Mouse (Mus musculus): ENCODE data around the gene Rnf44. TPM values are rescaled to one million over a fixed set of nuclear protein-coding genes. Genes with fewer than 3 reads are reported as not detected.

Gene Rnf44
- polyA plus RNA-seq, 1 experiment: 30.0 TPM

DNA sequence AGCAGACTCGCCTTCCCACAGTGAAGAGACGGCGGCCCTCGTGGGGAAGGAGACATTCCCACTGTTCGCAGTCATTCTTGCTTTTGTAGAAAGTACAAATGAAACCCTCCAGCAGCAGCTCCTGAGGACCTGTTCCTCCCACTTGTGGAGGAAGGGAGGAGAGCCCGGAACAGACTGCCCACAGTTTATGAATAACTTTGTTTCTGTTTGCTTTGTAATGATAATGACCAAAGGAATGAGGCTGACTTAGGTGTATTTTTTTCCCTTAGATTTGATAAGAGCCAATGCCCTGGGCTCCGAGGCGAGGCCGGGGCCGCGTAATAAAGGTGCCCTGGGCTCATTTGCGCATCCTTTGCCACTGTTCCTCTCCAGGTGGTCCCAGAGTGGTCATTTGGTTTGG lies 32.3 kb downstream of the Rnf44 start:
- no peaks in the 10 kb centered on the region for H3K27me3 ChIP-seq (ENCODE audit: control insufficient read depth, insufficient read depth, insufficient read length)
- H3K4me3 ChIP-seq (ENCODE audit: insufficient read depth, poor library complexity, severe bottlenecking): no peak overlapping the region
- peaks cover 42% of the 10 kb centered on the region for H3K36me3 ChIP-seq (ENCODE audit: control insufficient read depth, insufficient read depth)
- H3K79me3 ChIP-seq (ENCODE audit: low read depth): no peaks in the 10 kb centered on the region
- TF ChIP-seq MAX (IDR thresholded peaks at IDR 0.05) (no peak), MYOD1 (IDR thresholded peaks at IDR 0.05; ENCODE audit: control insufficient read depth, insufficient read length, low read depth) (no peak), CEBPB (IDR thresholded peaks at IDR 0.05; ENCODE audit: low read depth) (no peak), USF1 (IDR thresholded peaks at IDR 0.05; ENCODE audit: low read depth) (no peak), FOSL1 (IDR thresholded peaks at IDR 0.05; ENCODE audit: insufficient read depth, low read length, poor library complexity, severe bottlenecking) (no peak), MYOG (IDR thresholded peaks at IDR 0.05; ENCODE audit: control insufficient read depth, extremely low read depth, insufficient read length) (no peak), CTCF (IDR thresholded peaks at IDR 0.05; ENCODE audit: control insufficient read depth, insufficient read depth, insufficient read length) (no peak)
- H3K79me2 ChIP-seq (ENCODE audit: control insufficient read depth, insufficient read depth): no peaks in the 10 kb centered on the region
- no peak overlapping the region for H3ac ChIP-seq (ENCODE audit: control insufficient read depth, insufficient read length, low read depth)

DNA sequence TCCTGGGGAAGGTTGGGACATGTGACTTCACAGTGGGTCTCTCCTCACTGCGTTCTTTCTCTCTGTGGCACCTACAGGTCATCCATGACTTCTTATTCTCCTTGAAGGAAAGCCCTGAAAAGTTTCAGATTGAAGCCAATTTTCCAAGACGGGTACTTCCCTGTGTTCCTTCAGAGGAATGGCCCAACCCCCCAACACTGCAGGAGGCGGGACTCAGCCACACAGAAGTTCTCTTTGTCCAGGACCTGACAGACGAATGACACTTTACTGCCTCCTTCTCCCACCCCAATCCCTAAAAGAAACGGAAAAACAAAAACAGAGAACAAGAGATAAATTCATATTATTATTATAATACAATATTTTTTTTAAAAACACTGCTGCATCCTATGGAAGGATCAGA lies 32.8 kb downstream of the Rnf44 start:
- TF ChIP-seq USF1 (IDR thresholded peaks at IDR 0.05; ENCODE audit: low read depth): no peak
- TF ChIP-seq CTCF (IDR thresholded peaks at IDR 0.05; ENCODE audit: control insufficient read depth, insufficient read depth, insufficient read length): no peak
- no peak for TF ChIP-seq MYOG (IDR thresholded peaks at IDR 0.05; ENCODE audit: control insufficient read depth, extremely low read depth, insufficient read length)
- no peak for TF ChIP-seq CEBPB (IDR thresholded peaks at IDR 0.05; ENCODE audit: low read depth)
- no peak for TF ChIP-seq MAX (IDR thresholded peaks at IDR 0.05)
- TF ChIP-seq MYOD1 (IDR thresholded peaks at IDR 0.05; ENCODE audit: control insufficient read depth, insufficient read length, low read depth): no peak
- TF ChIP-seq FOSL1 (IDR thresholded peaks at IDR 0.05; ENCODE audit: insufficient read depth, low read length, poor library complexity, severe bottlenecking): no peak
- Histone ChIP-seq H3K36me3 (ENCODE audit: control insufficient read depth, insufficient read depth) (peaks cover 47% of the 10 kb centered on the region), H3K27me3 (ENCODE audit: control insufficient read depth, insufficient read depth, insufficient read length) (no peaks in the 10 kb centered on the region), H3K4me3 (ENCODE audit: insufficient read depth, poor library complexity, severe bottlenecking) (no peak overlapping the region), H3K79me2 (ENCODE audit: control insufficient read depth, insufficient read depth) (no peaks in the 10 kb centered on the region), H3ac (ENCODE audit: control insufficient read depth, insufficient read length, low read depth) (no peak overlapping the region), H3K79me3 (ENCODE audit: low read depth) (no peaks in the 10 kb centered on the region)

DNA sequence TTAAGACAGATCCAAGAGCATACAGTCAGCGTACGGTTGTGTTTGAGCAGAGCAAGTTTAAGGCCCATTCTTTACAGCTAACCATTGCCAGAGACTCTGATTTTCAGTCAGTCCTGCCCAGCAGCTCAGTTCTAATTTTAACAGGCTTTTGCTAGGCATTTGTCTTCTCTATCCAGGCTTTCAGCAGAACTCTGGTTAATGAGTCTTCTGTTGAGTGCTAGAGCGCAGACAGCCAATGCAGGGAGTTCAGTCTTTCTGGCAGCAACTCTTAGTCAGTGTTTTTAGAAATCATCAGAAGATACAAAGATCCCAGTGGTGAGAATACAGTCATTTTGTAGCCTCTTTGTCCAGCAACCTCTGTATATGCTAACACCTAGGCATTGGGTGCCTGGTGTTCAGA lies 43.2 kb downstream of the Rnf44 start:
- H3K36me3 ChIP-seq (ENCODE audit: control insufficient read depth, insufficient read depth): peaks cover 86% of the 10 kb centered on the region
- peaks cover 1% of the 10 kb centered on the region for H3K79me3 ChIP-seq (ENCODE audit: low read depth)
- H3K4me3 ChIP-seq (ENCODE audit: insufficient read depth, poor library complexity, severe bottlenecking): no peak overlapping the region
- H3K79me2 ChIP-seq (ENCODE audit: control insufficient read depth, insufficient read depth): no peaks in the 10 kb centered on the region
- no peak overlapping the region for H3ac ChIP-seq (ENCODE audit: control insufficient read depth, insufficient read length, low read depth)
- no peak for TF ChIP-seq MYOD1 (IDR thresholded peaks at IDR 0.05; ENCODE audit: control insufficient read depth, insufficient read length, low read depth)
- TF ChIP-seq FOSL1 (IDR thresholded peaks at IDR 0.05; ENCODE audit: insufficient read depth, low read length, poor library complexity, severe bottlenecking): no peak
- TF ChIP-seq CEBPB (IDR thresholded peaks at IDR 0.05; ENCODE audit: low read depth): no peak
- TF ChIP-seq MYOG (IDR thresholded peaks at IDR 0.05; ENCODE audit: control insufficient read depth, extremely low read depth, insufficient read length): no peak
- no peak for TF ChIP-seq USF1 (IDR thresholded peaks at IDR 0.05; ENCODE audit: low read depth)
- no peak for TF ChIP-seq CTCF (IDR thresholded peaks at IDR 0.05; ENCODE audit: control insufficient read depth, insufficient read depth, insufficient read length)
- TF ChIP-seq MAX (IDR thresholded peaks at IDR 0.05): no peak
- H3K27me3 ChIP-seq (ENCODE audit: control insufficient read depth, insufficient read depth, insufficient read length): no peaks in the 10 kb centered on the region

DNA sequence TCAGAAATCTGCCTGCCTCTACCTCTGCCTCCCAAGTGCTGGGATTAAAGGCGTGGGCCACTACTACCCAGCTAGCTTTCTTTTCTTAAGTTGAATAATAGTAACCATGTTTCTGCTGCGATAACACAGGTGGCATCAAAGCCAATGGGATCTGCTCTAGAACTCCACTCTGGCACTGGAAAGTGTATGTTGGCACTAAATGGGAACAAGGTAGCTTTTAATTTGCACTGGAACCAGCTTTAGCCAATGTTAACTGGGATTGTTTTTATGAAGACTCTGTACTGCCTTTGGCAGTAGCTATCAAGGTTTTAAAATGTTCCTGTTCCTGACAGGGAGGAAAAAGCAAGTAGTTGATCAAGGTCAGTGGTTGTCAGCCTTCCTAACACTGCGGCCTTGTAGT lies 58.7 kb downstream of the Rnf44 start:
- TF ChIP-seq CTCF (IDR thresholded peaks at IDR 0.05; ENCODE audit: control insufficient read depth, insufficient read depth, insufficient read length): no peak
- no peak for TF ChIP-seq FOSL1 (IDR thresholded peaks at IDR 0.05; ENCODE audit: insufficient read depth, low read length, poor library complexity, severe bottlenecking)
- no peak for TF ChIP-seq MYOD1 (IDR thresholded peaks at IDR 0.05; ENCODE audit: control insufficient read depth, insufficient read length, low read depth)
- TF ChIP-seq USF1 (IDR thresholded peaks at IDR 0.05; ENCODE audit: low read depth): no peak
- no peak for TF ChIP-seq MAX (IDR thresholded peaks at IDR 0.05)
- H3K79me3 ChIP-seq (ENCODE audit: low read depth): peaks cover 49% of the 10 kb centered on the region
- no peak overlapping the region for H3ac ChIP-seq (ENCODE audit: control insufficient read depth, insufficient read length, low read depth)
- peaks cover 77% of the 10 kb centered on the region for H3K79me2 ChIP-seq (ENCODE audit: control insufficient read depth, insufficient read depth)
- H3K27me3 ChIP-seq (ENCODE audit: control insufficient read depth, insufficient read depth, insufficient read length): no peaks in the 10 kb centered on the region
- H3K4me3 ChIP-seq (ENCODE audit: insufficient read depth, poor library complexity, severe bottlenecking): no peak overlapping the region
- peaks cover 52% of the 10 kb centered on the region for H3K36me3 ChIP-seq (ENCODE audit: control insufficient read depth, insufficient read depth)

- H3K79me2 ChIP-seq (ENCODE audit: control insufficient read depth, insufficient read depth): peaks cover 97% of the 10 kb centered on the region
- H3K36me3 ChIP-seq (ENCODE audit: control insufficient read depth, insufficient read depth): peaks cover 39% of the 10 kb centered on the region
- TF ChIP-seq MAX (IDR thresholded peaks at IDR 0.05) (no peak), CEBPB (IDR thresholded peaks at IDR 0.05; ENCODE audit: low read depth) (no peak), MYOD1 (IDR thresholded peaks at IDR 0.05; ENCODE audit: control insufficient read depth, insufficient read length, low read depth) (no peak), USF1 (IDR thresholded peaks at IDR 0.05; ENCODE audit: low read depth) (no peak), FOSL1 (IDR thresholded peaks at IDR 0.05; ENCODE audit: insufficient read depth, low read length, poor library complexity, severe bottlenecking) (no peak), CTCF (IDR thresholded peaks at IDR 0.05; ENCODE audit: control insufficient read depth, insufficient read depth, insufficient read length) (no peak), MYOG (IDR thresholded peaks at IDR 0.05; ENCODE audit: control insufficient read depth, extremely low read depth, insufficient read length) (no peak)
- no peak overlapping the region for H3ac ChIP-seq (ENCODE audit: control insufficient read depth, insufficient read length, low read depth)
- no peaks in the 10 kb centered on the region for H3K27me3 ChIP-seq (ENCODE audit: control insufficient read depth, insufficient read depth, insufficient read length)
- H3K79me3 ChIP-seq (ENCODE audit: low read depth): peaks cover 66% of the 10 kb centered on the region
- H3K4me3 ChIP-seq (ENCODE audit: insufficient read depth, poor library complexity, severe bottlenecking): no peak overlapping the region
These were observed 60.9 kb downstream of the Rnf44 start for GRCm38 (mm10) chr13:54632731-54633277.

Other genes starting within 250 kb of the Rnf44 start
- gene Thoc3, start 225.1 kb downstream of the Rnf44 start, polyA plus RNA-seq (2012; fragmentation: generic; extraction: Trizol): 70.8 TPM
- gene Simc1, start 190.1 kb downstream of the Rnf44 start, polyA plus RNA-seq (2012; fragmentation: generic; extraction: Trizol): 6.6 TPM
- gene 4833439L19Rik, start 128.5 kb downstream of the Rnf44 start, polyA plus RNA-seq (2012; fragmentation: generic; extraction: Trizol): 62.8 TPM
- 24.8 TPM for gene Arl10, start 118.9 kb downstream of the Rnf44 start, polyA plus RNA-seq (2012; fragmentation: generic; extraction: Trizol)
- gene Nop16, start 103.8 kb downstream of the Rnf44 start, polyA plus RNA-seq (2012; fragmentation: generic; extraction: Trizol): 87.4 TPM
- gene Higd2a, start 103.7 kb downstream of the Rnf44 start, polyA plus RNA-seq (2012; fragmentation: generic; extraction: Trizol): 144 TPM
- gene Cltb, start 82.6 kb downstream of the Rnf44 start, polyA plus RNA-seq (2012; fragmentation: generic; extraction: Trizol): 32.3 TPM
- gene Faf2, start 72.1 kb downstream of the Rnf44 start, polyA plus RNA-seq (2012; fragmentation: generic; extraction: Trizol): 33.5 TPM
- 0.01 TPM for gene Cdhr2, start 7.6 kb upstream of the Rnf44 start, polyA plus RNA-seq (2012; fragmentation: generic; extraction: Trizol)
- 0.20 TPM for gene Gprin1, start 56.0 kb upstream of the Rnf44 start, polyA plus RNA-seq (2012; fragmentation: generic; extraction: Trizol)
- gene Sncb, start 72.7 kb upstream of the Rnf44 start, polyA plus RNA-seq (2012; fragmentation: generic; extraction: Trizol): not detected
- not detected for gene Eif4e1b, start 90.1 kb upstream of the Rnf44 start, polyA plus RNA-seq (2012; fragmentation: generic; extraction: Trizol)
- 26.6 TPM for gene Tspan17, start 95.5 kb upstream of the Rnf44 start, polyA plus RNA-seq (2012; fragmentation: generic; extraction: Trizol)